Mouse (Mus musculus) liver, embryonic 16.5 days (tissue): ENCODE data around the gene Nusap1. TPM values are rescaled to one million over a fixed set of nuclear protein-coding genes. Genes with fewer than 3 reads are reported as not detected.
"Not testable (repeated sequence)": the region's sequence is repeated elsewhere in the genome, so short reads cannot be mapped to it uniquely, and the experiment has no call there.

ENCODE experiments used
- ATAC-seq: fragments of 200-750 bp; cut with Nextera tagmentation; 2 replicates; pipeline ENCODE4 v1.8.0; 2017; ENCODE audit warnings: low read depth, mild to moderate bottlenecking, moderate number of reproducible peaks, moderate library complexity
- H3K27ac ChIP-seq: fragments of 300-500 bp; sonication (generic); 2 replicates; pipeline ENCODE4 v1.5.1; 2014; ENCODE audit warnings: mild to moderate bottlenecking, low read length
- H3K27me3 ChIP-seq: fragments of 300-500 bp; sonication (generic); 2 replicates; pipeline ENCODE4 v1.6.1; 2014; ENCODE audit warnings: low read depth, low read length, mixed read lengths; ENCODE audit not compliant: control insufficient read depth, insufficient read depth
- H3K36me3 ChIP-seq: fragments of 300-500 bp; sonication (generic); 2 replicates; pipeline ENCODE4 v1.6.1; 2014; ENCODE audit warnings: mild to moderate bottlenecking; ENCODE audit not compliant: control insufficient read depth, insufficient read depth
- H3K4me1 ChIP-seq: fragments of 300-500 bp; sonication (generic); 2 replicates; pipeline ENCODE4 v1.6.1; 2014; ENCODE audit warnings: low read depth, low read length, mixed read lengths; ENCODE audit not compliant: control insufficient read depth
- H3K4me2 ChIP-seq: fragments of 300-500 bp; sonication (generic); 2 replicates; pipeline ENCODE4 v1.6.1; 2014; ENCODE audit warnings: low read depth, low read length, mixed read lengths
- H3K4me3 ChIP-seq: fragments of 300-500 bp; sonication (generic); 2 replicates; pipeline ENCODE4 v1.5.1; 2014; ENCODE audit warnings: low read depth, mild to moderate bottlenecking, low read length
- H3K9ac ChIP-seq: fragments of 300-500 bp; sonication (generic); 2 replicates; pipeline ENCODE4 v1.6.1; 2014; ENCODE audit warnings: low read depth, low read length
- H3K9me3 ChIP-seq: fragments of 300-500 bp; sonication (generic); replicated peaks from 2 replicates; pipeline ENCODE4 v1.6.1; 2016; ENCODE audit warnings: low read length; ENCODE audit not compliant: control insufficient read depth
- WGBS: fragments of 180-500 bp; shearing (Covaris S2); extraction: QIAGEN DNeasy Blood & Tissue Kit; methylation state at CpG from one replicate; pipeline ENCODE4 v1.1.7; 2014; ENCODE audit not compliant: insufficient replicate concordance; 5-methylcytosine and 5-hydroxymethylcytosine counted together
- polyA plus RNA-seq: library from polyadenylated mRNA; unstranded; fragments of >200 nt; fragmentation: Nextera tagmentation; extraction: Ambion mirVana; gene quantifications from 2 replicates; pipeline ENCODE4 v1.2.1, GENCODE M21; 2015

Gene Nusap1
- polyA plus RNA-seq, 1 experiment from 2014 or later: 101 TPM

DNA sequence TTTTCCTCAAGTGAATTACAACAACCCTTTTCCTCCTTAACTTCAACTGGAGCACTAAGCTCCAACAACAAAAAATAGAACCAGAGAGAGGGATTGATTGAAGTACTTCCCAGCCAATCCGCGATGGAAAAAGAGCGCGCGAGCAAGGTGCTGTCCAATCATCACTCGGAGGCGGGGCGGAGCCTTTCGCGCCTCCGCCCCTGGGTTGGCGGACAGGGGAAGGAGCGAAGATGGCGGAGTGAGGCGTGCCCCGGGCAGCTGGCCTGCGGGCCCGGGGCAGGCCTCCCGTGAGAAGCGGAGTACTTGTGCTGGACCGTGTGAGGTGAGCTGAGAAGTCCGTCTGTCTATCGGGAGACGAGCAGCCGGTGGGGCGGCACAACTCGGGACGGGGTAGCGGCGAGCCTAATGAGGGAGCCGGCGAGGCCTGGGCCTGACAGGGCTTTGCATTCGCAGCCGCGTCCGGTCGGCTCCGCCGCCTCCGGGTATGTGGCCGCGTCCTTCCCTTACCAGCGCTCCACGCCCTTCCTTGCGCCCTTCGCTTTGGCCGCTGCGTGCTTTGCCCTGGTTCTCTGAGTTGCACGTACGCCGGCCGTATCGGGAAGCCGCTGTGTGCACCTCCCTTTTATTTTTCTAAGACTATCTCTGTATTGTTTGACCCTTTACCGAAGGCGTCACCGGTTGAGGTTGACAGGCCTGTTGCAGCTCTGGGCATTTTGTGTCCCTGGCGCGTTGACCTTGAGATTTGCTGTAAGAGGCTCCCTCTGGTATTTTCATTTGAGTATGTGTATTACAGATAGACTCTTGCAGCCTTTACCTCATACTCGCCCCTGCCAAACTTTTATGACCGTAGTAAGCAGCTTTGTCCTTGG lies 23.8 kb upstream of the Nusap1 start:
- Histone ChIP-seq H3K9ac (peak overlapping the region; percentile 90), H3K4me3 (peak overlapping the region; percentile 93), H3K27ac (peak overlapping the region; percentile 90), H3K27me3 (no peaks in the 10 kb centered on the region), H3K4me1 (peaks cover 23% of the 10 kb centered on the region), H3K9me3 (no peaks in the 10 kb centered on the region), H3K36me3 (peaks cover 30% of the 10 kb centered on the region), H3K4me2 (peak overlapping the region; percentile 69)
- peak; percentile 97 for ATAC-seq
- WGBS: 0% methylated on average over 61 of the region's 61 CpGs

DNA sequence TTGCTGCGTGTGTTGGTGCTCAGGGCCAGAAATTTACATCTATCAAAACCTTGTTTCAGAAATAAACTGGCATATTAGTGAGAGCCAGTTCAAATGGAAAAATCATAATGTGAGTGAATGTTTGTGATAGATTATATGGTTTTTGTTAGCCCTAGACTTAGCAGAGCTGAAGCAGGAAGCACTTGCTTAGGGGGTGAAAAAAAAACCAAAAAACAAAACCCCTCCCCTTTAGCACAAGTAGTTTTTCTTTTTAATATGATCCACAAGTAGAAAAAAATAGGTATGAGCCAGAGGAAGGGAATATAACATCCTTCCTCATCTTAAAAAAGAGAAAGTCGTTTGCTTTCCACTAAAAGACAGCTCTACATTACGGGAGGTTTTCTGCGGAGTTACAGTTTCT lies 22.8 kb upstream of the Nusap1 start:
- peak overlapping the region; percentile 90 for H3K9ac ChIP-seq
- H3K36me3 ChIP-seq: peaks cover 37% of the 10 kb centered on the region
- peak overlapping the region; percentile 93 for H3K4me3 ChIP-seq
- peaks cover 26% of the 10 kb centered on the region for H3K4me1 ChIP-seq
- H3K27me3 ChIP-seq: no peaks in the 10 kb centered on the region
- ATAC-seq: no peak
- peak overlapping the region; percentile 69 for H3K4me2 ChIP-seq
- H3K27ac ChIP-seq: peak overlapping the region; percentile 90; the same call in 1 of the 2 replicates
- no peaks in the 10 kb centered on the region for H3K9me3 ChIP-seq
- 21% methylated on average over 4 of the region's 4 CpGs for WGBS

DNA sequence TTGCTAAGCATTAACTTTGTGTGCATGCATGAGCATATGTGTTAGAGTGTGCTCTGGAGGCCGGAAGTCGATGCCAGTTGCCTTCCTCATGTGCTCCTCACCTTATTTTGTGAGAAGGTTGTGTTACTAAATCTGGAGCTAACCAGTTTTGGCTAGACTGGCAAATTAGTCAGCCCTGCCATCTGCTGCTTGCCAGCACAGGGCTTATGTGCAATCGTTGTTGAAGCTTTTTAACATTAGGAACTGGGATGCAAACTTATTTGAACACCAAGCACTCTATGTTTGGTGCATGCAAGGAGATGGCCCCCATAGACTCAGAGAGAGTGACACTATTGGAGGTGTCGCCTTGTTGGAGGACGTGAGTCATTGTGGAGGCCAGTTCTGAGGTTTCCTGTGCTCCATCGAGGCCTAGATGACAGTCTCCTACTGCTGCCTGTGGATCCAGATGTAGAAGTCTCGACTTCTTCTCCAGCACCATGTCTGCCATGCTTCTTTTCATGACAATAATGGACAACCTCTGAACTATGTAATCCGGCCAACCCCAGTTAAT lies 21.2 kb upstream of the Nusap1 start:
- Histone ChIP-seq H3K4me3 (no peak overlapping the region), H3K27me3 (no peaks in the 10 kb centered on the region), H3K36me3 (peaks cover 45% of the 10 kb centered on the region), H3K27ac (0 out of 2 replicates have a peak overlapping the region, but pooled peaks have one; percentile 31), H3K4me1 (peaks cover 37% of the 10 kb centered on the region), H3K4me2 (no peak overlapping the region), H3K9ac (no peak overlapping the region), H3K9me3 (no peaks in the 10 kb centered on the region)
- 65% methylated on average over 8 of the region's 8 CpGs for WGBS
- no peak for ATAC-seq

GRCm38 (mm10) chr2:119601027-119601426 lies 17.1 kb upstream of the Nusap1 start:
- ATAC-seq: no peak
- H3K4me2 ChIP-seq: no peak overlapping the region
- H3K27ac ChIP-seq: peak overlapping the region; percentile 41
- WGBS: 84% methylated on average over 4 of the region's 4 CpGs
- H3K9me3 ChIP-seq: no peaks in the 10 kb centered on the region
- H3K4me1 ChIP-seq: peaks cover 58% of the 10 kb centered on the region
- H3K36me3 ChIP-seq: peaks cover 61% of the 10 kb centered on the region
- no peak overlapping the region for H3K4me3 ChIP-seq
- H3K9ac ChIP-seq: no peak overlapping the region
- no peaks in the 10 kb centered on the region for H3K27me3 ChIP-seq

- Histone ChIP-seq H3K27ac (peak overlapping the region; percentile 41), H3K36me3 (peaks cover 60% of the 10 kb centered on the region), H3K4me2 (peak overlapping the region; percentile 0; the same call in 1 of the 2 replicates), H3K4me1 (peaks cover 61% of the 10 kb centered on the region)
- not testable (repeated sequence) for ATAC-seq, H3K9me3 ChIP-seq, H3K27me3 ChIP-seq, H3K4me3 ChIP-seq, H3K9ac ChIP-seq
- WGBS: 77% methylated on average over 3 of the region's 3 CpGs
Measured at GRCm38 (mm10) chr2:119601575-119601974, 16.5 kb upstream of the Nusap1 start.

DNA sequence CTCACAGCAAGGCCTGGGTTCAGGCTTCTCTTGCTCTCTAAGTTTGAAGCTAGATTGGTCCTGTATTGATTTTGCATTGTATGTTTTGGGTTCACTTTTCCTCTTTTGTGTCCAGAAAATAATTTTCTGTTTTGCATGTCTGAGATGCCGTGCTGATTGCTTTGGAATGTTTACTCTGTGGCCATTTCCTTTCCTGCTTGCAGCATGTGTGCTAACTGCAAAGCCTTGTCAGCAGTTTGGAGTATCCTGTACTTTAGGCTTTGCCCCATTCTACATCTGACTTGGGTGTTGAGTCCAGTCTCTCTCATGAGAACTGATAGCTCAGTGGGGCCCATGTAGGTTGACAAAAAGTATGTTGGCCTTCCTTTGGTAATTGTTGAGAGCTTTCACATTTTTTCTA lies 15.6 kb upstream of the Nusap1 start:
- Histone ChIP-seq H3K27ac (peak overlapping the region; percentile 80), H3K9ac (peak overlapping the region; percentile 24; the same call in 1 of the 2 replicates), H3K27me3 (no peaks in the 10 kb centered on the region)

GRCm38 (mm10) chr2:119603909-119604308 lies 14.2 kb upstream of the Nusap1 start:
- Histone ChIP-seq H3K9ac (peak overlapping the region; percentile 1), H3K27me3 (no peaks in the 10 kb centered on the region), H3K9me3 (no peaks in the 10 kb centered on the region), H3K4me3 (no peak overlapping the region), H3K27ac (peak overlapping the region; percentile 93), H3K4me1 (peaks cover 59% of the 10 kb centered on the region), H3K36me3 (peaks cover 59% of the 10 kb centered on the region), H3K4me2 (peak overlapping the region; percentile 43)
- peak; percentile 46 for ATAC-seq
- 27% methylated on average over 2 of the region's 2 CpGs for WGBS

More for the DNA sequence above, 15.6 kb upstream of the Nusap1 start:
- H3K36me3 ChIP-seq: peaks cover 56% of the 10 kb centered on the region
- WGBS: 53% methylated on average over 1 of the region's 1 CpGs
- peaks cover 61% of the 10 kb centered on the region for H3K4me1 ChIP-seq
- ATAC-seq: no peak
- 0 out of 2 replicates have a peak overlapping the region, but pooled peaks have one; percentile 15 for H3K4me3 ChIP-seq
- H3K4me2 ChIP-seq: peak overlapping the region; percentile 32
- no peaks in the 10 kb centered on the region for H3K9me3 ChIP-seq

DNA sequence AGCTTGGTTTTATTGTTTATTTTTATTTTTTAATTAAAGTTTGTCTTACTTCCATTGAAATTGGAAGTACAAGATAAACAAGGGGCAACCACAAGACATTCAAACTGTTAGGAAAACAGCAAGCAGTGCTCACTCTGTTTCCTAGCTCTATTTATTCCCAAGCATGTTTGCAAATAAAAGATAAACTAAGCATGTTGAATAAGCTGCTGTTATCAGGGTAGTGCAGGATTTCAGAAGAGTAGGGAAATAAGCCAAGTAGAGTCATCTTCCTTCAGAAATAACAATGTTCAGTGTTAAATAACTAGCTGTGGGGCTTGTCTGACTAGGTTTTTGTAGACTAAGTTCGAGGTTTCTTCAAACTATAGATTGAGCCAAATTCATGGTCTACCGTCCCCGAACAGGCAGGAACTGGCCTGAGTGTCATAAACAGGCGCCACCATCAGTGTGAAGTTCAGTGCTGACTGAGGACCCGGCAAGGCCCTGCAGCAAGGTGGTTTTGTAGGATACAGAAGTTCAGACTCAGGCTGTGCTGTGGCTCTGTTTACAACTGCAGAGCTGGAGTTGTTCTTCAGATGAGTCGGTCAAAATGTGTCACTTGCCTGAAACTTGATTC lies 12.6 kb upstream of the Nusap1 start:
- Histone ChIP-seq H3K4me1 (peaks cover 55% of the 10 kb centered on the region), H3K27me3 (no peaks in the 10 kb centered on the region), H3K9ac (peak overlapping the region; percentile 52), H3K27ac (peak overlapping the region; percentile 99), H3K4me2 (peak overlapping the region; percentile 59), H3K9me3 (no peaks in the 10 kb centered on the region), H3K4me3 (peak overlapping the region; percentile 38), H3K36me3 (peaks cover 61% of the 10 kb centered on the region)
- ATAC-seq: peak; percentile 88
- WGBS: 23% methylated on average over 6 of the region's 6 CpGs
